Mouse (Mus musculus) C2C12 (cell line): ENCODE measurements around the gene Pik3c2g. TPM values are rescaled to one million over a fixed set of nuclear protein-coding genes. Genes with fewer than 3 reads are reported as not detected.

Source experiments
- H3K27me3 ChIP-seq: one replicate; pipeline ENCODE4 v1.6.1; 2011; ENCODE audit not compliant: control insufficient read depth, insufficient read depth, insufficient read length
- H3K36me3 ChIP-seq: one replicate; pipeline ENCODE4 v1.6.1; 2011; ENCODE audit not compliant: control insufficient read depth, insufficient read depth
- H3K4me3 ChIP-seq: one replicate; pipeline ENCODE4 v1.5.1; 2011; ENCODE audit warnings: mild to moderate bottlenecking, control low read depth; ENCODE audit not compliant: poor library complexity, insufficient read depth, severe bottlenecking
- H3K79me2 ChIP-seq: one replicate; pipeline ENCODE4 v1.6.1; 2011; ENCODE audit not compliant: control insufficient read depth, insufficient read depth
- H3K79me3 ChIP-seq: one replicate; pipeline ENCODE4 v1.6.1; 2011; ENCODE audit warnings: low read depth, control low read depth
- H3ac ChIP-seq: one replicate; pipeline ENCODE3; 2011; ENCODE audit warnings: low read depth; ENCODE audit not compliant: control insufficient read depth, insufficient read length
- CEBPB ChIP-seq: IDR thresholded peaks from one replicate; pipeline ENCODE4 v1.6.1; 2011; ENCODE audit warnings: low read depth, mild to moderate bottlenecking, control low read depth, moderate library complexity
- CTCF ChIP-seq: IDR thresholded peaks from one replicate; pipeline ENCODE4 v1.5.1; 2011; ENCODE audit not compliant: control insufficient read depth, insufficient read depth, insufficient read length
- FOSL1 ChIP-seq: IDR thresholded peaks from one replicate; pipeline ENCODE4 v1.8.0; 2011; ENCODE audit warnings: mild to moderate bottlenecking, low read length; ENCODE audit not compliant: poor library complexity, insufficient read depth, severe bottlenecking
- MAX ChIP-seq: IDR thresholded peaks from one replicate; pipeline ENCODE4 v1.6.1; 2011; ENCODE audit warnings: mild to moderate bottlenecking, control low read depth
- MYOD1 ChIP-seq: IDR thresholded peaks from one replicate; pipeline ENCODE4 v1.6.1; 2011; ENCODE audit warnings: low read depth; ENCODE audit not compliant: control insufficient read depth, insufficient read length
- MYOG ChIP-seq: IDR thresholded peaks from one replicate; pipeline ENCODE4 v1.6.1; 2011; ENCODE audit not compliant: control insufficient read depth, insufficient read length; ENCODE audit errors: extremely low read depth
- USF1 ChIP-seq: IDR thresholded peaks from one replicate; pipeline ENCODE4 v1.6.1; 2011; ENCODE audit warnings: low read depth, mild to moderate bottlenecking, control low read depth, moderate library complexity
- polyA plus RNA-seq: library from polyadenylated mRNA; unstranded; fragments of >200 nt; fragmentation: generic; extraction: Trizol; gene quantifications from one replicate; pipeline ENCODE4 v1.2.1, GENCODE M21; 2012; ENCODE audit warnings: missing spikeins

Pik3c2g gene
- polyA plus RNA-seq, 1 experiment = not detected

DNA sequence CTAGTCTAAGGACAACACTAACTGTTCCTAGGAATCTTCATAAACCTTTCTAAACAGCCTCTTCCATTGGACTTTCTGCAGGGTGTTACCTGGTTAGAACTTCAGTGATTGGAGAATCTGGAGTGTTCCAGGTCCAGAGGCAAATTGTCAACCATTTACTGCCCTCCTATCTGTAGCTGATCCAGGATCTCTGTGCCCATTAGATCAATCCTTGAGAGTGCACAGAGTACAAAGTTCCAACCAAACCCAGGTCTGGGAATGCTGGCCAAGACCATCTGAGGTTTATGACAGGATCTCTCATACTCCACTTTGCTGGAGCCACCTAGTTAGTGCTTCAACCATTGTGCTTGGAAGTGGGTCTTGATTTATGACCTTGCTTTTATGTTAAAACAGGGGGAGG lies 394.0 kb downstream of the Pik3c2g start:
- TF ChIP-seq FOSL1 (no peak), USF1 (no peak), MYOG (no peak)
- Histone ChIP-seq H3K4me3 (no peak overlapping the region), H3K79me3 (no peaks in the 10 kb centered on the region), H3K79me2 (no peaks in the 10 kb centered on the region), H3ac (no peak overlapping the region), H3K36me3 (no peaks in the 10 kb centered on the region), H3K27me3 (no peaks in the 10 kb centered on the region)

DNA sequence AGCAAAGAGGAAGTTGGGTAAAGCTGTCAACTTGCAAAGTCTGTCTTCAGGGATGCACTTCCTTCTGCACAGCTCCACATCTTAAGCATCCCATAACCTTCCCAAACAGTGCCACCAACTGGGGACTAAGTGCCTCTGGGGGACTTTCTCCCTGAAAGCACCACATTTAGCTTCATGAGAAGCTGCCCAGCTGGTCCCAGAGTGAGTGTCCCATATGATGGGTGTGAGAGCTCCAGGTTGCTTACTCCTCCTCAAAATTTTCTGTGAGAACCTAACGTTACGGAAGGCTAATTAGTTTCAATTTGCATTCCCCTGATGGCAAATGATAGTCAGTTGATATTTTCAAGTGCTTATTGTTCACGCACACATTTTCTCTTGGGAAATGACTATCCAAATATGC lies 397.0 kb downstream of the Pik3c2g start:
- Histone ChIP-seq H3K79me2 (no peaks in the 10 kb centered on the region), H3ac (no peak overlapping the region), H3K36me3 (no peaks in the 10 kb centered on the region), H3K79me3 (no peaks in the 10 kb centered on the region), H3K27me3 (no peaks in the 10 kb centered on the region), H3K4me3 (no peak overlapping the region)
- TF ChIP-seq FOSL1 = no peak
- TF ChIP-seq CTCF = no peak

DNA sequence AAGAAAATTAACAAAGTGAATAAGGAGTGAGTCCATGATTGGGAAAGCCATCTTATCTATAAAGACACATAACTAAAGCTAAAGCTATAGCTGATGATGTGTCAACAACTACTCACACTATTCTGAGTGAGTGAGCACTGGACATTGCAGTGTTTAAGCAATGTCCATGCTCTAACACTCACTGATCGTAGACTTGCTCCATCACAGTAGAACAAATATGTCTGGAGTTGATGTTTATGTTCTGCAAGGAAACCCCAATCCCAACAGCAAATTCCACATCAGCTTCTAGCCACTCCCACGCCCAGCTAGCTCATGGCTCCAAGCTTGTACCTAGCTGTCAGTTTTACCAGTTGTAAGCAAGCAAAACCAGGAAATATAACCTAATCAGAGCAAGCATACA lies 399.5 kb downstream of the Pik3c2g start:
- no peaks in the 10 kb centered on the region for H3K79me3 ChIP-seq
- H3K36me3 ChIP-seq = no peaks in the 10 kb centered on the region
- TF ChIP-seq MAX (no peak), USF1 (no peak), CEBPB (no peak), MYOD1 (no peak), FOSL1 (no peak), MYOG (no peak), CTCF (no peak)
- H3ac ChIP-seq = no peak overlapping the region
- no peaks in the 10 kb centered on the region for H3K27me3 ChIP-seq
- no peaks in the 10 kb centered on the region for H3K79me2 ChIP-seq
- no peak overlapping the region for H3K4me3 ChIP-seq

DNA sequence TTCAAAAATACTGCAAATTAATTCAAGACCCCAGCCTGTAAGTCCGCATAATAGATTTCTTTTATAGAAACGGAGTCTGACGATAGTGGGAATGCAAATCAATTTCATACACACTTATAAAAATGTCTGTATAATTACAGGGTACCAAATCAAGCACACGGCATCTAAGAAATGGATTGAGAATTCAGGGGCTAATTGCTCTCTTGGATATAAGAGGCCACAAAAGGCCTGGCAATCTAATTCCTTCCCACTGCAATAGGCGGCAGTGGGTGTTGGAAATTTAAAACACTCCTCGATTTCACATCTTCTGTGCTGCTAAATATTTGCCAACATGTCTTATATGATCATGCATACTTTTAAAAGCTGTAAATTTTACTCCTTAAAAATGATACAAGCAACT lies 402.1 kb downstream of the Pik3c2g start:
- no peaks in the 10 kb centered on the region for H3K36me3 ChIP-seq
- no peaks in the 10 kb centered on the region for H3K79me2 ChIP-seq
- H3K79me3 ChIP-seq = no peaks in the 10 kb centered on the region
- no peak overlapping the region for H3ac ChIP-seq
- TF ChIP-seq MYOG (no peak), CTCF (no peak), CEBPB (no peak), USF1 (no peak), MYOD1 (no peak), MAX (no peak), FOSL1 (no peak)
- no peaks in the 10 kb centered on the region for H3K27me3 ChIP-seq
- H3K4me3 ChIP-seq = no peak overlapping the region

DNA sequence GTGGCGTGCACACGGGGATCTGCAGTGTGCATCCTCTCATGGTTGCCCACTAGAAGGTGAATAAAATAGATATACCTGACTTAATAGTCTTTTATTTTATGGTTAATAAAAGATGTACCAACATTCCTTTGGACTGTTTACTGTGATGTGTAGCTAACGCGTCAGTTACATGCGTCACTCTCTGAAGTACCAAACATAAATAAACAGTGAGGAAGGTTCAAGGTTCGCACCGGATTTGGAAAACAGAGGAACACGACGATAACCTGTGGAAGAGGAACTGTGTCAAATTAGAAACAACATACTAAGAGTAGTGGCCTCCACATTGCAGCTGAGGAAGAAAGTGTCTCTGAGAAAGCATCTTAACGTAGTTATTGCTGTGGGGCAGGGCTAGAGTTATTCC lies 402.6 kb downstream of the Pik3c2g start:
- H3K79me3 ChIP-seq = no peaks in the 10 kb centered on the region
- TF ChIP-seq CTCF (no peak), USF1 (no peak), MAX (no peak), MYOD1 (no peak), CEBPB (no peak), FOSL1 (no peak), MYOG (no peak)
- no peaks in the 10 kb centered on the region for H3K79me2 ChIP-seq
- no peak overlapping the region for H3K4me3 ChIP-seq
- H3K36me3 ChIP-seq = no peaks in the 10 kb centered on the region
- no peak overlapping the region for H3ac ChIP-seq
- no peaks in the 10 kb centered on the region for H3K27me3 ChIP-seq

DNA sequence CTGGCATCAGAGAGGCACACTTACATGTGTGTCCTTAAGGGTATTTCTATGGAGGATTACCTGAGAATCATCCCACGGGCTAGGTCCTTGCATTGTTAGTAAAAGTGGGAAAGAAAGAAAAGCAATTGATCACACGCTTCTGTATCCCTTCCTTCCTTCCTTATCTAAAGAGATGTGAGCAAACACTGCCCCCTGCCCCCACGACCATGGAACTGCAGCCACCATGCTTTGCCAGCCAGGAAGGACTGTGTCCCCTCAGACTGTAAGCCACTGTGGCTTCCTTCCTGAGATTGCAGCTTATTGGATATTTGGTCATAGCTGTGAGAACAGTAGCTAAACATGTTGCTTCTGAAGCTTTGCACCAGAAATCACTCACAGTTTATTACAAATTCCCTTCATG lies 418.2 kb downstream of the Pik3c2g start:
- Histone ChIP-seq H3K27me3 (no peaks in the 10 kb centered on the region), H3ac (no peak overlapping the region), H3K4me3 (no peak overlapping the region), H3K79me3 (no peaks in the 10 kb centered on the region), H3K79me2 (no peaks in the 10 kb centered on the region), H3K36me3 (no peaks in the 10 kb centered on the region)
- TF ChIP-seq CEBPB (no peak), USF1 (no peak), CTCF (no peak)

Other genes starting within 250 kb of the Pik3c2g start
- gene Rergl, start 85.2 kb upstream of the Pik3c2g start, polyA plus RNA-seq = not detected